Mouse (Mus musculus) liver, embryonic 15.5 days (tissue): ENCODE results near the gene D930048N14Rik. TPM values are rescaled to one million over a fixed set of nuclear protein-coding genes. Genes with fewer than 3 reads are reported as not detected.
"Not testable (repeated sequence)": the region's sequence is repeated elsewhere in the genome, so short reads cannot be mapped to it uniquely, and the experiment has no call there.

Experiments
- ATAC-seq: fragments of 200-750 bp; cut with Nextera tagmentation; 2 replicates; pipeline ENCODE4 v1.8.0; 2017; ENCODE audit warnings: moderate number of reproducible peaks, mild to moderate bottlenecking, moderate library complexity; ENCODE audit not compliant: insufficient read depth
- H3K27ac ChIP-seq: fragments of 300-500 bp; sonication (generic); replicated peaks from 2 replicates; pipeline ENCODE4 v1.5.1; 2015; ENCODE audit warnings: mild to moderate bottlenecking, inconsistent platforms
- H3K27me3 ChIP-seq: fragments of 300-500 bp; sonication (generic); 2 replicates; pipeline ENCODE4 v1.6.1; 2015; ENCODE audit warnings: mild to moderate bottlenecking, inconsistent platforms
- H3K36me3 ChIP-seq: fragments of 300-500 bp; sonication (generic); replicated peaks from 2 replicates; pipeline ENCODE4 v1.6.1; 2015; ENCODE audit warnings: moderate library complexity, mild to moderate bottlenecking, inconsistent platforms
- H3K4me1 ChIP-seq: fragments of 300-500 bp; sonication (generic); replicated peaks from 2 replicates; pipeline ENCODE4 v1.6.1; 2015; ENCODE audit warnings: inconsistent platforms
- H3K4me2 ChIP-seq: fragments of 300-500 bp; sonication (generic); 2 replicates; pipeline ENCODE4 v1.6.1; 2015; ENCODE audit warnings: moderate library complexity, mild to moderate bottlenecking, inconsistent platforms
- H3K4me3 ChIP-seq: fragments of 300-500 bp; sonication (generic); replicated peaks from 2 replicates; pipeline ENCODE4 v1.5.1; 2015; ENCODE audit warnings: mild to moderate bottlenecking, inconsistent platforms
- H3K9ac ChIP-seq: fragments of 300-500 bp; sonication (generic); 2 replicates; pipeline ENCODE4 v1.6.1; 2015; ENCODE audit warnings: moderate library complexity, mild to moderate bottlenecking, inconsistent platforms
- H3K9me3 ChIP-seq: fragments of 300-500 bp; sonication (generic); replicated peaks from 2 replicates; pipeline ENCODE4 v1.6.1; 2016; ENCODE audit warnings: inconsistent platforms
- WGBS: fragments of 180-500 bp; shearing (Covaris S2); methylation state at CpG from one replicate; pipeline ENCODE4 v1.1.7; 2015; ENCODE audit warnings: mixed read lengths; ENCODE audit not compliant: insufficient replicate concordance; 5-methylcytosine and 5-hydroxymethylcytosine counted together
- polyA plus RNA-seq: library from polyadenylated mRNA; unstranded; fragments of >200 nt; fragmentation: Nextera tagmentation; extraction: Ambion mirVana; gene quantifications from 2 replicates; pipeline ENCODE4 v1.2.1, GENCODE M21; 2015

Gene D930048N14Rik
- polyA plus RNA-seq, 1 experiment from 2014 or later, result 0.36 TPM

GRCm38 (mm10) chr11:51656798-51657521 lies 6.2 kb downstream of the D930048N14Rik start:
- Histone ChIP-seq H3K4me2 (no peak overlapping the region), H3K36me3 (no peaks in the 10 kb centered on the region), H3K4me1 (peaks cover 10% of the 10 kb centered on the region), H3K27ac (no peak overlapping the region), H3K27me3 (peaks cover 7% of the 10 kb centered on the region), H3K9me3 (no peaks in the 10 kb centered on the region), H3K9ac (no peak overlapping the region), H3K4me3 (no peak overlapping the region)
- no peak for ATAC-seq
- 75% methylated on average over 10 of the region's 10 CpGs for WGBS

- no peak for ATAC-seq
Measured at GRCm38 (mm10) chr11:51658291-51658690, 7.5 kb downstream of the D930048N14Rik start.

GRCm38 (mm10) chr11:51658705-51659104 lies 8.0 kb downstream of the D930048N14Rik start:
- no peaks in the 10 kb centered on the region for H3K27me3 ChIP-seq
- peaks cover 10% of the 10 kb centered on the region for H3K4me1 ChIP-seq
- WGBS, result 51% methylated on average over 6 of the region's 6 CpGs
- H3K36me3 ChIP-seq, result no peaks in the 10 kb centered on the region
- no peak overlapping the region for H3K9ac ChIP-seq
- H3K4me2 ChIP-seq, result no peak overlapping the region
- H3K27ac ChIP-seq, result no peak overlapping the region
- ATAC-seq, result peak; percentile 44; the same call in 1 of the 2 replicates
- no peak overlapping the region for H3K4me3 ChIP-seq
- H3K9me3 ChIP-seq, result no peaks in the 10 kb centered on the region

More at GRCm38 (mm10) chr11:51658291-51658690, 7.5 kb downstream of the D930048N14Rik start:
- H3K9ac ChIP-seq, result no peak overlapping the region
- H3K4me2 ChIP-seq, result no peak overlapping the region
- H3K27me3 ChIP-seq, result no peaks in the 10 kb centered on the region
- no peaks in the 10 kb centered on the region for H3K36me3 ChIP-seq
- peaks cover 10% of the 10 kb centered on the region for H3K4me1 ChIP-seq
- H3K9me3 ChIP-seq, result no peaks in the 10 kb centered on the region
- 39% methylated on average over 7 of the region's 7 CpGs for WGBS
- no peak overlapping the region for H3K27ac ChIP-seq
- no peak overlapping the region for H3K4me3 ChIP-seq

- Histone ChIP-seq H3K27ac (no peak overlapping the region), H3K4me3 (no peak overlapping the region), H3K4me2 (no peak overlapping the region), H3K4me1 (peaks cover 10% of the 10 kb centered on the region), H3K36me3 (no peaks in the 10 kb centered on the region), H3K9me3 (no peaks in the 10 kb centered on the region), H3K27me3 (no peaks in the 10 kb centered on the region), H3K9ac (no peak overlapping the region)
- ATAC-seq, result no peak
- WGBS, result 77% methylated on average over 16 of the region's 16 CpGs
Measured at GRCm38 (mm10) chr11:51661867-51662365, 11.2 kb downstream of the D930048N14Rik start.

GRCm38 (mm10) chr11:51662632-51663031 lies 11.9 kb downstream of the D930048N14Rik start:
- H3K9me3 ChIP-seq, result no peaks in the 10 kb centered on the region
- no peak for ATAC-seq
- no peaks in the 10 kb centered on the region for H3K36me3 ChIP-seq
- no peak overlapping the region for H3K4me3 ChIP-seq
- 72% methylated on average over 7 of the region's 7 CpGs for WGBS
- H3K27me3 ChIP-seq, result no peaks in the 10 kb centered on the region
- no peak overlapping the region for H3K27ac ChIP-seq
- H3K4me1 ChIP-seq, result peaks cover 10% of the 10 kb centered on the region
- no peak overlapping the region for H3K4me2 ChIP-seq
- H3K9ac ChIP-seq, result no peak overlapping the region

- H3K9me3 ChIP-seq, H3K27me3 ChIP-seq, H3K4me2 ChIP-seq, H3K27ac ChIP-seq, H3K9ac ChIP-seq, H3K4me1 ChIP-seq, ATAC-seq, H3K4me3 ChIP-seq, H3K36me3 ChIP-seq: not testable (repeated sequence)
- 80% methylated on average over 7 of the region's 7 CpGs for WGBS
Measured at GRCm38 (mm10) chr11:51664747-51665146, 14.0 kb downstream of the D930048N14Rik start.

- no peak for ATAC-seq
Measured at GRCm38 (mm10) chr11:51670846-51671245, 20.1 kb downstream of the D930048N14Rik start.

GRCm38 (mm10) chr11:51671376-51671775 lies 20.6 kb downstream of the D930048N14Rik start:
- no peak for ATAC-seq

More at GRCm38 (mm10) chr11:51670846-51671245, 20.1 kb downstream of the D930048N14Rik start:
- no peak overlapping the region for H3K27ac ChIP-seq
- no peaks in the 10 kb centered on the region for H3K9me3 ChIP-seq
- H3K9ac ChIP-seq, result no peak overlapping the region
- H3K27me3 ChIP-seq, result no peaks in the 10 kb centered on the region
- WGBS, result 71% methylated on average over 7 of the region's 7 CpGs
- H3K4me3 ChIP-seq, result no peak overlapping the region
- H3K4me1 ChIP-seq, result no peaks in the 10 kb centered on the region
- no peak overlapping the region for H3K4me2 ChIP-seq
- no peaks in the 10 kb centered on the region for H3K36me3 ChIP-seq

GRCm38 (mm10) chr11:51673291-51673690 lies 22.5 kb downstream of the D930048N14Rik start:
- no peak overlapping the region for H3K4me2 ChIP-seq
- no peaks in the 10 kb centered on the region for H3K27me3 ChIP-seq
- WGBS, result 73% methylated on average over 9 of the region's 9 CpGs
- no peak for ATAC-seq
- H3K9me3 ChIP-seq, result no peaks in the 10 kb centered on the region
- H3K36me3 ChIP-seq, result no peaks in the 10 kb centered on the region
- no peak overlapping the region for H3K4me3 ChIP-seq
- no peak overlapping the region for H3K27ac ChIP-seq
- no peaks in the 10 kb centered on the region for H3K4me1 ChIP-seq
- H3K9ac ChIP-seq, result no peak overlapping the region

More at GRCm38 (mm10) chr11:51671376-51671775, 20.6 kb downstream of the D930048N14Rik start:
- Histone ChIP-seq H3K27me3 (no peaks in the 10 kb centered on the region), H3K4me3 (no peak overlapping the region), H3K36me3 (no peaks in the 10 kb centered on the region), H3K9me3 (no peaks in the 10 kb centered on the region), H3K4me2 (no peak overlapping the region), H3K4me1 (no peaks in the 10 kb centered on the region), H3K27ac (no peak overlapping the region), H3K9ac (no peak overlapping the region)
- 52% methylated on average over 2 of the region's 2 CpGs for WGBS

GRCm38 (mm10) chr11:51675386-51675785 lies 24.6 kb downstream of the D930048N14Rik start:
- no peak for ATAC-seq
- no peaks in the 10 kb centered on the region for H3K9me3 ChIP-seq
- WGBS, result 51% methylated on average over 5 of the region's 5 CpGs
- H3K9ac ChIP-seq, result no peak overlapping the region
- no peak overlapping the region for H3K27ac ChIP-seq
- H3K36me3 ChIP-seq, result no peaks in the 10 kb centered on the region
- no peak overlapping the region for H3K4me3 ChIP-seq
- H3K4me2 ChIP-seq, result no peak overlapping the region
- H3K27me3 ChIP-seq, result no peaks in the 10 kb centered on the region
- H3K4me1 ChIP-seq, result no peaks in the 10 kb centered on the region

GRCm38 (mm10) chr11:51677737-51678418 lies 27.1 kb downstream of the D930048N14Rik start:
- WGBS, result 39% methylated on average over 6 of the region's 6 CpGs
- Histone ChIP-seq H3K4me1 (peaks cover 8% of the 10 kb centered on the region), H3K9ac (no peak overlapping the region), H3K27ac (no peak overlapping the region), H3K36me3 (no peaks in the 10 kb centered on the region), H3K4me2 (no peak overlapping the region), H3K9me3 (no peaks in the 10 kb centered on the region), H3K27me3 (no peaks in the 10 kb centered on the region), H3K4me3 (no peak overlapping the region)
- no peak for ATAC-seq
